Mouse (Mus musculus) fibroblast of lung, adult 2 months (primary cell): ENCODE results near the gene Il12b.

Experiments used
- DNase-seq: peaks from one replicate; pipeline ENCODE4 v3.0.0-alpha.2; 2011; ENCODE audit warnings: low read depth

The Il12b gene

GRCm38 (mm10) chr11:44399763-44400162, at the start of gene Il12b:
Gene Il12b, plus strand, starts transcription at chr11:44400063.
- no peak for DNase-seq

- no peak for DNase-seq
Observed at GRCm38 (mm10) chr11:44354860-44355470, 44.9 kb upstream of the Il12b start.

GRCm38 (mm10) chr11:44356171-44356570, 43.7 kb upstream of the Il12b start:
- DNase-seq: no peak

- no peak for DNase-seq
Observed at GRCm38 (mm10) chr11:44364536-44364935, 35.3 kb upstream of the Il12b start.

- DNase-seq: peak; percentile 53
Observed at GRCm38 (mm10) chr11:44367711-44368110, 32.2 kb upstream of the Il12b start.

- DNase-seq: no peak
Observed at GRCm38 (mm10) chr11:44372856-44373255, 27.0 kb upstream of the Il12b start.

GRCm38 (mm10) chr11:44377879-44378278, 22.0 kb upstream of the Il12b start:
- DNase-seq: no peak

GRCm38 (mm10) chr11:44380432-44381051, 19.3 kb upstream of the Il12b start:
- DNase-seq: no peak

- DNase-seq: no peak
Observed at GRCm38 (mm10) chr11:44382200-44382599, 17.7 kb upstream of the Il12b start.

GRCm38 (mm10) chr11:44387031-44387430, 12.8 kb upstream of the Il12b start:
- DNase-seq: no peak

GRCm38 (mm10) chr11:44389993-44390701, 9.7 kb upstream of the Il12b start:
- DNase-seq: no peak

- DNase-seq: no peak
Observed at GRCm38 (mm10) chr11:44393101-44393810, 6.6 kb upstream of the Il12b start.

- DNase-seq: no peak
Observed at GRCm38 (mm10) chr11:44395401-44395800, 4.5 kb upstream of the Il12b start.

- no peak for DNase-seq
Observed at GRCm38 (mm10) chr11:44397551-44397950, 2.3 kb upstream of the Il12b start.

- DNase-seq: no peak
Observed at GRCm38 (mm10) chr11:44398356-44398755, 1.5 kb upstream of the Il12b start.

- no peak for DNase-seq
Observed at GRCm38 (mm10) chr11:44398782-44399225, 1.1 kb upstream of the Il12b start.

- DNase-seq: no peak
Observed at GRCm38 (mm10) chr11:44401635-44402548, 2.0 kb downstream of the Il12b start.

GRCm38 (mm10) chr11:44405113-44405512, 5.2 kb downstream of the Il12b start:
- no peak for DNase-seq

GRCm38 (mm10) chr11:44405961-44406360, 6.1 kb downstream of the Il12b start:
- no peak for DNase-seq

- DNase-seq: no peak
Observed at GRCm38 (mm10) chr11:44406457-44406856, 6.6 kb downstream of the Il12b start.

- DNase-seq: no peak
Observed at GRCm38 (mm10) chr11:44408626-44409025, 8.8 kb downstream of the Il12b start.

- DNase-seq: no peak
Observed at GRCm38 (mm10) chr11:44410413-44410812, 10.6 kb downstream of the Il12b start.
